Mouse (Mus musculus) embryonic stem cell, embryonic (primary cell): ENCODE measurements around the gene Elac2.

Experiments
- CTCF ChIA-PET, 4 experiments: fragments of 300-600 bp in 2 of 4; fragments of 350-600 bp in 2 of 4; sonication (Branson Sonifier 250); formaldehyde crosslinking; loops; one replicate each; lab custom pipeline; 2022; ENCODE audit warnings: inconsistent platforms in 2 of 4; lab: Charles Lee
- POLR2A ChIA-PET, 4 experiments: fragments of 300-600 bp in 2 of 4; fragments of 350-600 bp in 2 of 4; sonication (Branson Sonifier 250); formaldehyde crosslinking; loops; one replicate each; lab custom pipeline; 2022; ENCODE audit warnings: antibody characterized with exemption in 4 of 4, inconsistent platforms in 1 of 4; lab: Charles Lee

The Elac2 gene

DNA sequence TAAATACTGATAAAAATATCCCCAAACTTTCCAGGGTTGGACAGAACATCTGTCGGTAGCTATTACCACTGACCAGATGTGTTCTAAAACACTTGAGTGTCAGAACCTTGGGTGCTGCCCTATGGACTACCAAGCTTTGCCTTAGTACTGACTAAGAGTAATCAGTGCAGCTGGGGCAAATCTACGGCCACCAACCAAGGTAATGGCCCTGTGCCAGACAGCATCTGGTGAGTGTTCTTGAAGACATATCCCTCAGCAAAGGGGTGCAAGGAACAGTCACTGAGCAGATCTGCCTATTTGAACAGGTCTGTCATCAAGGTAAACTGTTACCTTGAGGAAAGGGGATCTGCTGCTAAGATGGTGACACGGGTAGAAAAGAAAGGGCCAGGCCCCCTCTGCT lies 26.0 kb downstream of the Elac2 start:
- POLR2A ChIA-PET, result interaction anchor here in 1 of 4 experiments (0.7 kb wide), 1 partner anchor 34 kb away, joined by 3 read pairs; no protein-coding TSS in a partner anchor
- CTCF ChIA-PET, result no interaction called here

DNA sequence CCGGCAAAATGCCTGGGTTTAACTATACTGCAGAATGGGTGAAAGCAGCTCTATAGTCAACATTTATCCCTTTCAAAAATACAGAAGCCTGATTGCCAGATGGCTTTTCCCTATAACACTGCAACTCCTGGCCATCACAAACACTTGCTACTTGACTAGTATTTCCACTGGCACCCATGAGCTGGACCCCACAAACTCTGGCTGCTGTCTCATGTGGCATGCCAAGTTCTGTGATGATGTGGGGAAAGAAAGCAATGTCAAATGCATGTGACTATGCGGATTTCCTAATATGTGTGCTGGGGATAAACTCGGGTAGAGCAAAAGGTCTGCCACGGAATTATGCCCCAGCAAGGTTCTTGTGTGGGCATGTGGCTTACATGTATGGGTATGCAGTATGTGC lies 27.2 kb downstream of the Elac2 start:
- ChIA-PET POLR2A (no interaction called here), CTCF (no interaction called here)

- ChIA-PET CTCF (no interaction called here), POLR2A (interaction anchor here in 2 of 4 experiments (0.8 to 1.3 kb wide), 6 partner anchors 14 to 375 kb away, joined by 3 read pairs; no protein-coding TSS in a partner anchor)
These were observed 35.1 kb downstream of the Elac2 start for GRCm38 (mm10) chr11:65013906-65014305.

DNA sequence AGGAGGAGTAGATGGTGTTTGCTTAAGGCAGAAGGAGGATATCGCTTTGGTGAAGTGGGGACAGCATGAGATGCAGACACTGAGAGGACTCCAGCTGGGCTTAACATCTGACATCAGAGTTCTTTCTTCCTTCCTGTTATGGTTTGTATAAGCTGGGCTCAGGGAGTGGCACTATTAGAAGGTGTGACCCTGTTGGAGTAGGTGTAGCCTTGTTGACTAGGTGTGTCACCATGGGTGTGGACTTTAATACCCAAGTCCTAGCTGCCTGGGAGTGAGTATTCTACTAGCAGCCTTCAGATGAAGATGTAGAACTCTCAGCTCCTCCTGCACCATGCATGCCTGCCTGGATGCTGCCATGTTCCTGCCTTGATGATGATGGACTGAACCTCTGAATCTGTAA lies 37.9 kb downstream of the Elac2 start:
- ChIA-PET CTCF (no interaction called here), POLR2A (no interaction called here)

- ChIA-PET POLR2A (interaction anchor here in 1 of 4 experiments (0.5 kb wide), 1 partner anchor 1964 kb away, joined by 3 read pairs; no protein-coding TSS in a partner anchor), CTCF (no interaction called here)
These were observed 41.9 kb downstream of the Elac2 start for GRCm38 (mm10) chr11:65020744-65021143.

DNA sequence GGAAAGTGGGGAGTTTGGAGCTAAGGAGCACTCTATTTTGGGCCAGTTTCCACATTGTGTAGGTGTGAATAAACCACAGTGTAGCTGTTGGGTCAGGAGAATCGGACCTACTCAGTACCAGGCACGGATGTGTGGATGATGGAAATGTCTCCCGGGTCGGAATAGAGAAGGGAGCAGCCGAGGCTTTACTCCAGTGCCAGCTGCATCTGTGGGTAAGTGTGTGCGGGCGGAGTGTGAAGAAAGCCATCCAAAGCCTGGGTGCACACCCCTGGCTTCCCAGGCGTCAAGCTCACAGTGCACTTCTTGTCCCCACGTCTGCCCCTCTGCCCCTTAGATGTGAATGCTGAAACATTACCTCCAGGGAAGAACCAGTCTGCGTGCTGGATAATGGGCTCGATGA lies 43.9 kb downstream of the Elac2 start:
- POLR2A ChIA-PET, result interaction anchor here in 2 of 4 experiments (0.6 to 1.6 kb wide), 2 partner anchors 11 to 15 kb away, joined by 3 read pairs; no protein-coding TSS in a partner anchor
- CTCF ChIA-PET, result no interaction called here

- CTCF ChIA-PET, result no interaction called here
- POLR2A ChIA-PET, result interaction anchor here in 2 of 4 experiments (0.9 to 2.3 kb wide), 4 partner anchors 9 to 32 kb away, joined by 3 to 8 read pairs (median 3); no protein-coding TSS in a partner anchor
These were observed 49.2 kb downstream of the Elac2 start for GRCm38 (mm10) chr11:65028049-65028448.

DNA sequence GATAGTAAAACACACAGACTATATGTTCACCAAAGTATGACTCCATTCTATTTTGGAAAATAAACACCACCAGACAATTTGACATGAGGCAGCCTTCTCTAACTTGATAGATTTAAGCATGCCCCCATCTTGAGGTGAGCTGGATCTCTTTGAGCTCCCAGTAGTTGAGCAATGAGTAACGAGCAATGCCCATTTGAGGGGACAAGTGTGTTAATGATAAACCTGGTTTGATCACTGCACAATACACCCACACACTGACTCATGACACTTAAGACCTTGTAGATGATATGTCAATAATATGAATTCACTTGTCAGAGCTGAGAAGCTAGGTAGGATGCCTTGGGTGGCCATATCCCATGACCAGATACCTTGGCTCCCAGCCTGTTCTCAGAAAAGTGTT lies 51.4 kb downstream of the Elac2 start:
- CTCF ChIA-PET, result no interaction called here
- POLR2A ChIA-PET, result no interaction called here

DNA sequence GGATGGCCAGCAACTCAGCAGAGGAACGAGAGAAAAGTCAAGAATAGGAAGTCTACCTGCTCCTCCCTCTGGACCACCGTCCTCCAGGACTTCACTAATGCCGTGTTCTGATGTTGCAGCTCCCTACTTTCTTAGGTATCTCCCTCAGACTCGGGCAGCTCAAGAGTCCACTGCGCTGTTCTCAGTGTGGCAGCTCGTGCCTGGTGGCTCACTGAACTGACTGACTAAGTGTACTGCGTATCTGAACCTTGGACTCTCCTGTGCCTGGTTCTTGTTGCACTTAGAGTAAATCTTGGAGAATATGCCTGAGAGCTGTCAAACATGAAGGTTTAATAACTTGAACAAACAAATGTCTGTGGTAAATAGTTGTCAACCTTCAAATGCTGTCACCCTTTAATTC lies 53.4 kb downstream of the Elac2 start:
- POLR2A ChIA-PET, result interaction anchor here in 1 of 4 experiments (1.1 kb wide), 1 partner anchor 18 kb away, joined by 3 read pairs; no protein-coding TSS in a partner anchor

GRCm38 (mm10) chr11:65038996-65039395 lies 60.2 kb downstream of the Elac2 start:
- ChIA-PET POLR2A (interaction anchor here in 1 of 4 experiments (0.6 to 0.8 kb wide), 2 partner anchors 35 to 70 kb away, joined by 3 read pairs; no protein-coding TSS in a partner anchor), CTCF (no interaction called here)

More for the DNA sequence above, 53.4 kb downstream of the Elac2 start:
- CTCF ChIA-PET, result interaction anchor here in 1 of 4 experiments (0.7 kb wide), 1 partner anchor 57 kb away, joined by 7 read pairs; no protein-coding TSS in a partner anchor

DNA sequence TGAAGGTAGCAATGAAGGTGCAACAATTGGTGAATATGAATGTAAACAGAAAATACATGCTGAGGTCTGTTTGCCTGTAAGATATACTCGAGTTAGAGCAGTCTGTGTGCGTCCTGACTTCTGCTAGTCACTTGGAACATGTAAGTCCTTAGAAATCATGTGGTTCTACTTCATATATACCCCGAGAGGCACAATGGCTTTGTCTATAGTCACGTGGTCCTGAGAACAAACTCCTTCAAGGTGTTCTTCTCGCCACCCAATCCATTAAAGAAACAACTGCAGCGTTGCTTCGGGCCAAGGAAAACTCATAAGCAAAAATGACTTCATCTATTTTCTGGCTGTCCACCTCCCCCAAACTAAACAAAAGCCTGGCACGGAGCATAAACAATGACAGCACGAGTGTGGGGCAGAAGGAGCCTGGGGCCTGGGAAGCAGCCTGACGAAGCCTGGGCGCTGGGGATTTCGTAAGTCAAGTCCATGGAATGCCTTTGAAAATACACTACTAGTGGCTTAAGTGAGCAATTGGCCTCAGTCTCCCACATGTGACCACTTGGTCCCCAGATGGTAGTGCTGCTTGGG lies 60.8 kb downstream of the Elac2 start:
- ChIA-PET CTCF (no interaction called here), POLR2A (interaction anchor here in 1 of 4 experiments (0.7 kb wide), 1 partner anchor 537 kb away, joined by 3 read pairs; no protein-coding TSS in a partner anchor)

- ChIA-PET POLR2A (no interaction called here), CTCF (interaction anchor here in 1 of 4 experiments (0.6 kb wide), 1 partner anchor 26 kb away, joined by 6 read pairs; no protein-coding TSS in a partner anchor)
These were observed 61.7 kb downstream of the Elac2 start for GRCm38 (mm10) chr11:65040556-65040955.

GRCm38 (mm10) chr11:65049090-65049489 lies 70.3 kb downstream of the Elac2 start:
- ChIA-PET POLR2A (no interaction called here), CTCF (no interaction called here)

- CTCF ChIA-PET, result interaction anchor here in 1 of 4 experiments (1.2 kb wide), 1 partner anchor 9 kb away, joined by 4 read pairs; no protein-coding TSS in a partner anchor
- POLR2A ChIA-PET, result interaction anchor here in 2 of 4 experiments (0.6 to 1.5 kb wide), 3 partner anchors 16 to 117 kb away, joined by 3 to 4 read pairs (median 4); no protein-coding TSS in a partner anchor
These were observed 72.0 kb downstream of the Elac2 start for GRCm38 (mm10) chr11:65050819-65051218.
